13 mouse cellular contexts compared by ENCODE assay signal in genomic region chr13:92030364-92031057, GRCm38 (mm10).
DNase-seq lines count a peak whose midpoint lies in the region; ATAC-seq and TF ChIP-seq lines count a peak whose summit lies in the region.
"Had no signal": no experiment of that assay in that cellular context is flagged by ENCODE, and none has a peak within 500 bp of the region (broad histone marks: within the 10 kb centered on the region; RNA-seq: fewer than 3 reads in every experiment).

No protein-coding gene starts in this region.

- no peaks in the 10 kb centered on the region for H3K79me2 ChIP-seq in CH12.LX (replicated peaks; ENCODE audit: control insufficient read depth, extremely low read depth, insufficient read depth, poor library complexity, severe bottlenecking)

- ATAC-seq in midbrain, postnatal 0 days (ENCODE audit: low FRiP score), result no peak
- ATAC-seq in midbrain, embryonic 15.5 days (replicated peaks), result no peak

- H3K27ac ChIP-seq in CH12.LX (ENCODE audit: insufficient read depth, low read depth), result peak overlapping the region; percentile 81
- no peak overlapping the region for H3K27ac ChIP-seq in midbrain, postnatal 0 days (ENCODE audit: low read depth, low read length)
- H3K27ac ChIP-seq in midbrain, embryonic 15.5 days, result no peak overlapping the region
- H3K27ac ChIP-seq: heart, adult 2 months; limb, embryonic 10.5 days; midbrain, embryonic 12.5 days had no signal

- no peak for TF ChIP-seq RAD21 in CH12.LX (IDR thresholded peaks at IDR 0.05; ENCODE audit: low read depth, low read length)

- dilution Hi-C loops in CH12.LX (cut with MboI; ENCODE audit: extremely low pct_ligation_motif_present, extremely low pct_unique_long_range_greater_than_20kb, low sequenced_read_pairs), result no loop called here

- 0 out of 2 replicates have a peak, but pooled peaks have one; percentile 13 for TF ChIP-seq EP300 in CH12.LX (IDR thresholded peaks at IDR 0.05; ENCODE audit: low read length)

- 92% methylated on average over 24 of the region's 24 CpGs for WGBS in midbrain, postnatal 0 days
- WGBS in midbrain, embryonic 15.5 days, result 94% methylated on average over 24 of the region's 24 CpGs

- TF ChIP-seq POLR2A in CH12.LX (IDR thresholded peaks at IDR 0.05; ENCODE audit: low read depth, low read length), result peak; percentile 70

- H3K9ac ChIP-seq in CH12.LX (ENCODE audit: insufficient read depth, low read depth), result peak overlapping the region; percentile 21; the same call in 1 of the 2 replicates
- no peak overlapping the region for H3K9ac ChIP-seq in midbrain, postnatal 0 days (replicated peaks; ENCODE audit: low read length, poor library complexity, severe bottlenecking)
- H3K9ac ChIP-seq in midbrain, embryonic 15.5 days, result no peak overlapping the region
- H3K9ac ChIP-seq: midbrain, embryonic 12.5 days had no signal

- no peak for TF ChIP-seq CTCF in CH12.LX (conservative IDR thresholded peaks at IDR 0.05 in 1 of 2, IDR thresholded peaks at IDR 0.05 in 1 of 2; ENCODE audit: low read depth in 2 of 2, low read length in 2 of 2)
- TF ChIP-seq CTCF in midbrain, postnatal 0 days (IDR thresholded peaks at IDR 0.05), result no peak

- H3K36me3 ChIP-seq in CH12.LX (replicated peaks in 1 of 2; ENCODE audit: control insufficient read depth in 1 of 2, insufficient read depth in 1 of 2, low read length in 1 of 2), result peaks cover 0 to 12% of the 10 kb centered on the region in 2 experiments
- H3K36me3 ChIP-seq in splenic B cell, adult 2 months (ENCODE audit: control insufficient read depth, insufficient read depth, low read length, poor library complexity, severe bottlenecking), result no peaks in the 10 kb centered on the region
- H3K36me3 ChIP-seq in midbrain, postnatal 0 days (ENCODE audit: insufficient read depth, low read length), result no peaks in the 10 kb centered on the region
- H3K36me3 ChIP-seq in midbrain, embryonic 15.5 days (replicated peaks), result no peaks in the 10 kb centered on the region
- H3K36me3 ChIP-seq: limb, embryonic 10.5 days; midbrain, embryonic 12.5 days had no signal

- peaks cover 4 to 22% of the 10 kb centered on the region in 2 experiments; a peak in 3 of 4 replicates for H3K4me1 ChIP-seq in CH12.LX (ENCODE audit: control insufficient read depth in 1 of 2, insufficient read depth in 2 of 2)
- no peaks in the 10 kb centered on the region for H3K4me1 ChIP-seq in midbrain, postnatal 0 days (ENCODE audit: insufficient read depth, low read length)
- H3K4me1 ChIP-seq in midbrain, embryonic 15.5 days, result no peaks in the 10 kb centered on the region
- H3K4me1 ChIP-seq: limb, embryonic 10.5 days; midbrain, embryonic 12.5 days had no signal

- no peaks in the 10 kb centered on the region for H3K27me3 ChIP-seq in CH12.LX (replicated peaks)
- no peaks in the 10 kb centered on the region for H3K27me3 ChIP-seq in splenic B cell, adult 2 months (ENCODE audit: control insufficient read depth, insufficient read depth, low read length, poor library complexity, severe bottlenecking)
- H3K27me3 ChIP-seq in midbrain, postnatal 0 days (ENCODE audit: insufficient read depth, low read length), result no peaks in the 10 kb centered on the region
- no peaks in the 10 kb centered on the region for H3K27me3 ChIP-seq in midbrain, embryonic 15.5 days (replicated peaks)
- H3K27me3 ChIP-seq: midbrain, embryonic 12.5 days had no signal

- H3K4me2 ChIP-seq in CH12.LX (ENCODE audit: insufficient read depth, low read depth, poor library complexity, severe bottlenecking), result peak overlapping the region; percentile 66
- no peak overlapping the region for H3K4me2 ChIP-seq in midbrain, postnatal 0 days (ENCODE audit: low read depth, low read length, poor library complexity, severe bottlenecking)
- no peak overlapping the region for H3K4me2 ChIP-seq in midbrain, embryonic 15.5 days
- H3K4me2 ChIP-seq: midbrain, embryonic 12.5 days had no signal

- peak; percentile 51 for DNase-seq in CD4-positive helper T cell, adult 2 months (ENCODE audit: low read depth, low spot score)
- peak; percentile 90 for DNase-seq in CH12.LX (ENCODE audit: extremely low read depth)
- peak; percentile 26 to 36 for DNase-seq in monocyte, adult 2 months (ENCODE audit: low read depth in 1 of 2, low spot score in 2 of 2)
- DNase-seq in splenic B cell, adult 2 months (ENCODE audit: low read depth, low spot score), result peak; percentile 83
- DNase-seq in neural tube, embryonic 10.5 days (ENCODE audit: extremely low spot score, low spot score), result no peak
- no peak for DNase-seq in midbrain, postnatal 0 days (ENCODE audit: low spot score)
- DNase-seq: heart, postnatal 4 days; kidney, adult 8-10 months; lung, adult 2 months had no signal

- in situ Hi-C loops in CH12.LX (cut with MboI; ENCODE audit: low pct_ligation_motif_present, low pct_unique_long_range_greater_than_20kb, low sequenced_read_pairs), result no loop called here

- H3K4me3 ChIP-seq in CH12.LX (replicated peaks in 1 of 3; ENCODE audit: low read depth in 2 of 3, low read length in 2 of 3, poor library complexity in 1 of 3), result peak overlapping the region; percentile 34 to 56 (median 48)
- no peak overlapping the region for H3K4me3 ChIP-seq in midbrain, postnatal 0 days (ENCODE audit: low read depth, low read length)
- H3K4me3 ChIP-seq in midbrain, embryonic 15.5 days, result no peak overlapping the region
- H3K4me3 ChIP-seq: heart, adult 2 months; limb, embryonic 10.5 days; midbrain, embryonic 12.5 days had no signal

- peaks cover 2% of the 10 kb centered on the region for H3K9me3 ChIP-seq in CH12.LX (replicated peaks; ENCODE audit: low read length)
- H3K9me3 ChIP-seq in midbrain, postnatal 0 days (ENCODE audit: low read length), result no peaks in the 10 kb centered on the region
- no peaks in the 10 kb centered on the region for H3K9me3 ChIP-seq in midbrain, embryonic 15.5 days
- H3K9me3 ChIP-seq: limb, embryonic 10.5 days; midbrain, embryonic 12.5 days had no signal

TF ChIP-seq in CH12.LX, 34 proteins besides CTCF, POLR2A, EP300 and RAD21:
- peak; percentile 77; the same call in 1 of the 2 replicates for TF ChIP-seq MYC (IDR thresholded peaks at IDR 0.05; ENCODE audit: low read depth, low read length)
- TF ChIP-seq ETS1 (conservative IDR thresholded peaks at IDR 0.05; ENCODE audit: low read depth, low read length), result no peak; the same call in 1 of the 2 replicates
- peak; percentile 66; the same call in 1 of the 2 replicates for TF ChIP-seq BHLHE40 (IDR thresholded peaks at IDR 0.05; ENCODE audit: low read depth, low read length)
- peak; percentile 17; the same call in 1 of the 2 replicates for TF ChIP-seq MEF2A (IDR thresholded peaks at IDR 0.05; ENCODE audit: borderline replicate concordance, low read depth, low read length)
- peak; percentile 45; the same call in 1 of the 2 replicates for TF ChIP-seq NELFE (IDR thresholded peaks at IDR 0.05; ENCODE audit: low read depth, low read length)
- TF ChIP-seq NRF1 (IDR thresholded peaks at IDR 0.05; ENCODE audit: low read depth, low read length), result peak; percentile 71
- no peak for TF ChIP-seq UBTF (IDR thresholded peaks at IDR 0.05; ENCODE audit: low read depth, low read length)
- TF ChIP-seq MAFK (IDR thresholded peaks at IDR 0.05; ENCODE audit: insufficient replicate concordance, low read length), result no peak
- peak; percentile 92 for TF ChIP-seq MAX (IDR thresholded peaks at IDR 0.05; ENCODE audit: low read length)
- peak; percentile 60; the same call in 1 of the 2 replicates for TF ChIP-seq TCF12 (IDR thresholded peaks at IDR 0.05; ENCODE audit: low read depth, low read length)
- no peak for TF ChIP-seq ZMIZ1 (IDR thresholded peaks at IDR 0.05; ENCODE audit: low read depth, low read length)
- TF ChIP-seq RCOR1 (conservative IDR thresholded peaks at IDR 0.05; ENCODE audit: low read depth, low read length), result no peak
- TF ChIP-seq CHD1 (IDR thresholded peaks at IDR 0.05; ENCODE audit: low read depth, low read length), result no peak
- TF ChIP-seq USF1 (IDR thresholded peaks at IDR 0.05; ENCODE audit: low read depth, low read length), result peak; percentile 81
- TF ChIP-seq MXI1 (IDR thresholded peaks at IDR 0.05; ENCODE audit: low read depth, low read length), result peak; percentile 51; the same call in 1 of the 2 replicates
- peak; percentile 52; the same call in 1 of the 2 replicates for TF ChIP-seq MAZ (IDR thresholded peaks at IDR 0.05; ENCODE audit: low read depth, low read length)
- peak; percentile 28 for TF ChIP-seq JUND (conservative IDR thresholded peaks at IDR 0.05; ENCODE audit: low read depth, low read length)
- peak; percentile 70; the same call in 1 of the 2 replicates for TF ChIP-seq IRF4 (IDR thresholded peaks at IDR 0.05; ENCODE audit: low read depth, low read length)
- peak; percentile 63 for TF ChIP-seq TBP (conservative IDR thresholded peaks at IDR 0.05; ENCODE audit: low read depth, low read length)
- peak; percentile 82 for TF ChIP-seq USF2 (conservative IDR thresholded peaks at IDR 0.05; ENCODE audit: low read depth, low read length)
- TF ChIP-seq CHD2 (IDR thresholded peaks at IDR 0.05; ENCODE audit: low read length), result no peak
- TF ChIP-seq HCFC1 (IDR thresholded peaks at IDR 0.05; ENCODE audit: low read depth, low read length), result peak; percentile 50
- peak; percentile 40; the same call in 1 of the 2 replicates for TF ChIP-seq SIN3A (IDR thresholded peaks at IDR 0.05; ENCODE audit: low read length)
- TF ChIP-seq ELF1 (IDR thresholded peaks at IDR 0.05; ENCODE audit: low read depth, low read length), result peak; percentile 73
- no peak for TF ChIP-seq POLR2AphosphoS2 (IDR thresholded peaks at IDR 0.05; ENCODE audit: low read depth, low read length)

Comparison
In these comparisons a context has a peak if more than half of its experiments do, and no peak if none do; other contexts are left out.
1. DNase-seq: peak in CD4-positive helper T cell, adult 2 months (single experiment), CH12.LX (single experiment), monocyte, adult 2 months (2 of 2) and splenic B cell, adult 2 months (single experiment); none in neural tube, embryonic 10.5 days (single experiment) and midbrain, postnatal 0 days (single experiment).
2. H3K4me3 ChIP-seq: peak in CH12.LX (3 of 3); none in midbrain, postnatal 0 days (single experiment) and midbrain, embryonic 15.5 days (single experiment).